Mouse (Mus musculus): ENCODE results near the gene Slc12a9. TPM values are rescaled to one million over a fixed set of nuclear protein-coding genes. Genes with fewer than 3 reads are reported as not detected.
"Not testable (repeated sequence)": the region's sequence is repeated elsewhere in the genome, so short reads cannot be mapped to it uniquely, and the experiment has no call there.

Gene Slc12a9
- total RNA-seq, 2 experiments from 2014 or later: 29.7 to 35.5 TPM

DNA sequence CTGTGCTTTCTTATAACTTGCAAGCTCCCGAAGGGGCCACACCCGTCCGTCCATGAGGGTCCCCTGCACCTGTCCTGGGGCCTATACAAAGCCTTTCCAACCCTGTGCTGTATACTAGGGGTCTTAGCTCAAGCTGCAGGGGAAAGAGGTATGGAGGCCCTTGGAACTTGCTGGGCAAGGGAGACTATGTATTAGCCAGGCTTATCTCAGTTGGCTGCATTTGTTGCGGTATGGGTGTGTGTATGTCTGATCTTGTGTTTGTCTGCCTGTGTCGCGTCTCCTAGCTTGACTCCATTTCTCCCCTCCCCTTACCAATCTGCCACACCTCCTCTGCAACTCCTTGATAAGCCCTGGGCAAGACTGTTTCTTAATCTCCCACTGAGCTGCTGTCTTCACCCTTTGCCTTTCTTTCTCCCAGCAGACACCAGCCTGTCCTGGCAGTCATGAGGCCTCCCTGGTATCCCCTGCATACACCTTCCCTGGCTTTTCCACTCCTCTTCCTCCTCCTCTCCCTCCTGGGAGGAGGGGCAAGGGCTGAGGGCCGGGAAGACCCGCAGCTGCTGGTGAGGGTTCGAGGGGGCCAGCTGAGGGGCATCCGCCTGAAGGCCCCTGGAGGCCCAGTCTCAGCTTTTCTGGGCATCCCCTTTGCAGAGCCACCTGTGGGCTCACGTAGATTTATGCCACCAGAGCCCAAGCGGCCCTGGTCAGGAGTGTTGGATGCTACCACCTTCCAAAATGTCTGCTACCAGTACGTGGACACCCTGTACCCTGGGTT is 43.6 kb downstream of the Slc12a9 start:
- no peak for DNase-seq (ENCODE audit: low spot score in 2 of 2)

DNA sequence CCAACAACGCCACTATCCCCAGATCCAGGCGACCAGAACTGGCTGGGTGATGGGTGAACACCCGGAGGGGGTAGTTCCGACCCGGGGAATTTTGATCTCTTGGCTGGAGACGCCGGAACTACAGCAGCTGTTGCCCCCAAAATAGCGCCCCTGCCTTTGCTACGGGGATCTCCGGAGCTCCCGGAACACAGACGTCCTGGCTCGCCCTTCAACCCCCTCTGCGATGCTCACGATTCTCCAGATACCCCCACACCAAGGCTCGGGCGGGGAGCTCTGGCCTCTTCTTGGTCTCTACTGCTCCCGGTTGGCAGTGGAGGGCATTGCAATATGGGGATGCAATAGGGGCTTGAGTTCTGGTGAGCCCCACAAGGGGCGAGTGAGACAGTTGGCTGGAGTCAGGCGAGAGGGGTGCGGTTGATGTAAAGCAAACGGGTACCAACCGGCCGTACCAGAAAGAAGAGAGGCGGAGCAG is 44.4 kb downstream of the Slc12a9 start:
- peak; percentile 57 to 59 for DNase-seq (ENCODE audit: low spot score in 2 of 2)

DNA sequence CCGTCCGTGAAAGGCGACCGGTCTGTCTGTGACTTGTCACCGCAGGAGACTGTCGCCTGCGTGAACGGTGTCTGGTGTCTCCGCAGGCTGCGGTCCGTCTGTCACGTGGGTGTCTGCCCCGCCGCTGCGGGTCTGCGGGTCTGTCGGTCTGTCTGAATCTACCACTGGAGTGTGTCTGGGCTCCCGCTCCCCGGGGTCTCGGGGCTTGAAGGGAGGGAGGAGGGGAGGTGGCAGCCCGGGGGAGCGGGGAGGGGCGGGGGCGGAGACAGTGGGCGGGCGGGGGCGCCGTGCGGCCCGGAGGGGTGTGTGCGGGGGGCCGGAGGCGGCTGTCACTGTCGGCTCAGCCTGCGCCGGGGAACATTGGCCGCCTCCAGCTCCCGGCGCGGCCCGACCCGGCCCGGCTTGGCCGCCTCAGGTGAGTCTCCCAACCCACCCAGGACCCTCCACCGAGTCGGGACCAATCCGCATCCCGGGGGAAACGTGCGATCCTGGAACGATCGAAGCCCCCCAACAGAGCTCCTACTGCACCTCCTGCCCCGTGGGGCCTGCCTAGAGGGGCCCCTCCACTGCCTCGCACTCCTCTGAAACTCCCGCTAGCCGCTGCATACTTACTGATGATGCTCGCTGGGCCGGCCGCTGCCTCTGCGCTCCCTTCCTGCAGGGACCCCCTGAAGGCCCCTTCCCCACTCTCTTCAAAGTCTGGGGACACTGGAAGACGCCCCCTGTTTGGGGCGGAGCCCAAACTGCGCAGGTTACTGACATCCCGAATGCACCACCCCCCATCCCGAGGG is 45.2 kb downstream of the Slc12a9 start:
- DNase-seq (ENCODE audit: low spot score in 2 of 2): peak in 1 of 2 experiments; percentile 56

DNA sequence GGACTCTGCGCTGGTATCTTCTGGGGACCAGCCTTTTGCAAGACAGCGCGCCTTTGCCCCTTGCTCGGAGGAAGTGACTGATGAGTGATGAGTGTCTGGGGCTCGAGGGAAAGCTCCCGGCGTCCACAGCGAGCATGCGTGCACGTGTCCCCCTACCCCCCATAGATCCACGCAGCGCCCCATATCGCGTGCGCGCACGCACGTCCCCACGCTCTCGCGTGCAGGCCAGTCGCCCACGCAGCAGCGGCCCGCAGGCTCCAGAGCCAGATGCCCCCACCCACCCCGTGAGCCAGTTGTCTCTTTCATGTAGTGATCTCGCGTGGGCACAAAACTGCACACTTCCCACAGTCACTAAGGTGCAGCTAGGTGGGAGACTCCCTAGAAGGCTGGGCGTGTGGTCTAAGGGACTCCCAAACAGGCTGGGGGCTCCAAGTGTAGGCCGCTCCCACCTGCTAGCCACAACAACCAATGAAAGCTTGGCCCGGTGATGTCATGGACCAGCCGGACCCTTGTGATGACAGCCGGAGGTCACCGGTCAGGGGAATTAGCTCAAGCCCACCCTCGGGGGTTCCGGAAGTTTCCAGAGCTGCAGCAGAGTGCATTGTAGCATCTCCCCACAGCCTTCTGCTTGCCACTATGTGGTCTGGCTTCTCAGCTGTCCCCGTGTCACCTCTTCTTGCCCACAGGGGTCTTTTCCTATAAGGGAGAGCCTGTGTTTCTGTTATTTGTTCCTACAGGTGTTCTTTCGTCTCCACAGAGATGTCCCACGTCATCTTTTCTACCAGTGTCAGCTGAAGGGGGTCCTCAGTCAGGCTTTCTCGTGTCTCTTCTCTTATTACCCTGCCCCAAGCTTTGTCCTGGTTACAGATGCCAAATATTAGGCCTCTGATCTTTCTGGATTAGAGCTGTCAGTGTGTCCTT is 46.1 kb downstream of the Slc12a9 start, which contains the start of gene Ache:
Gene Ache, plus strand, starts transcription at position 488 of the 921 bp plus-strand sequence.
- DNase-seq (ENCODE audit: low spot score in 2 of 2): peak; percentile 67 to 76

DNA sequence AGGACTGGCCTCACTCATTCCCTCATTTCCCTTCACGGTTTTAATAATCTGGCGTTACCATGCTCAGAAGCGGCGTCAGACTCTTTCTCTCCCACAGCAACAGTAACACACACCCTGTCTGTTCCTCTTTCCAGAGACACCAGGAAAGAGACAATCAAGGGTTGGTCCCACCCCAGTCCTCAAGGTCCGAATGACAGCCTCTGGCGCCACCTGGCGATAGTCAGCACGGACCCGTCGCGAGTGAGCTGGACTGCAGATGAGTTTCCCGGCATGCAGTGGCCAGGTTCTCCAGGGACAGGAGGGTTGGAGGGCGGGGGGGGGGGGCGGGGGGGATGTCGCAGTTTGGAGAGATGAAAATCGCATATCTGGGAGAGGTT is 46.8 kb downstream of the Slc12a9 start:
- DNase-seq (ENCODE audit: low spot score in 2 of 2): peak; percentile 88 to 92

DNA sequence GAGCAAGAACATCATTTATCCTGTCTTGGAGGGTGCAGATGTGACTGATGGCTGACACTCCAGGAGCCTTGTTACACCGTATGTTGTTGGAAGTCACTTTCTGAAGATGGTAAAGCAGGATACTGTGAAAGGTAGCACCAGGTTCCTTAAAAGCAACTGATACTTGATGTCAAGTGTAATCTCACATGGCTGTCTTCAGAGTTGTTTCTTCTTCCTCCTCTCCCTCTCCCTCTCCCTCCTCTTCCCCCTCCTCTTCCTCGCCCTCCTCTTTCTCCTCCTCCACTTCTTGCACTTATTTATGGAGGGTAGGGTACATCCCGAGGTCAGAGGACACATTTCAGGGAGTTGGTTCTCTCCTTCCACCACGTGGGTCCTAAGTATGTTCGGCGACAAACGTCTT is 47.4 kb downstream of the Slc12a9 start:
- no peak for DNase-seq (ENCODE audit: low spot score in 2 of 2)

DNA sequence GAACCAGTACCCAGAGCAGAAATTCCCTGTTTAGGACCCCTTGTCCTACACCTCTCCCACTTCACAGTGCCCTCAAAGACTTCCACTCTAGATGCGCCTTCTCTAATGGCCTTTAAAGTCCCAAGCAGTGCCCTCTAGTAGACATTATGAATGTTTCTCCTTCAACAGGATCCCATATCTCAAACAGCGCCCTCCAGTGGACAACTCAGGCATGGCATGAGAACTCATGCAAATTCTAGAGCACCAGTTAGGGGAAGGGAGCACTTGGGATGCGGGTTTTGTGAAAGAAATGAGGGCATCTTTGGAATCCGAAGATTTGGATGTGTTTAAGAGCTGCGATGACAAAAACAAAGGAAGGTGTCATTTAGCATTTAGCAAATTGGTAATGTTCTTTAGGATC is 48.4 kb downstream of the Slc12a9 start:
- DNase-seq (ENCODE audit: low spot score in 2 of 2): peak in 1 of 2 experiments; percentile 47

DNA sequence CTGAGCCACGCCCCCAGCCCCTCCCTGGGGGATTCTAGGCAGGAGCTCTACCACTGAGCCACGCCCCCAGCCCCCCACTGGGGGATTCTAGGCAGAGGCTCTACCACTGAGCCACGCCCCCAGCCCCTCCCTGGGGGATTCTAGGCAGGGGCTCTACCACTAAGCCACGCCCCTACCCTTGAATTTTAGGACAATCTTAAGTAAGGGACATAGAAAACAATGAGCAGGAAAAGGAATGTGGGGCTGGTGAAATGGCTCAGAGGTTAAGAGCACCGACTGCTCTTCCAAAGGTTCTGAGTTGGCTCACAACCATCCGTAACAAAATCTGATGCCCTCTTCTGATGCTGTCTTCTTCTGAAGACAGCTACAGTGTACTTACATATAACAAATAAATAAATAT is 49.0 kb downstream of the Slc12a9 start:
- DNase-seq (ENCODE audit: low spot score in 2 of 2): not testable (repeated sequence)

DNA sequence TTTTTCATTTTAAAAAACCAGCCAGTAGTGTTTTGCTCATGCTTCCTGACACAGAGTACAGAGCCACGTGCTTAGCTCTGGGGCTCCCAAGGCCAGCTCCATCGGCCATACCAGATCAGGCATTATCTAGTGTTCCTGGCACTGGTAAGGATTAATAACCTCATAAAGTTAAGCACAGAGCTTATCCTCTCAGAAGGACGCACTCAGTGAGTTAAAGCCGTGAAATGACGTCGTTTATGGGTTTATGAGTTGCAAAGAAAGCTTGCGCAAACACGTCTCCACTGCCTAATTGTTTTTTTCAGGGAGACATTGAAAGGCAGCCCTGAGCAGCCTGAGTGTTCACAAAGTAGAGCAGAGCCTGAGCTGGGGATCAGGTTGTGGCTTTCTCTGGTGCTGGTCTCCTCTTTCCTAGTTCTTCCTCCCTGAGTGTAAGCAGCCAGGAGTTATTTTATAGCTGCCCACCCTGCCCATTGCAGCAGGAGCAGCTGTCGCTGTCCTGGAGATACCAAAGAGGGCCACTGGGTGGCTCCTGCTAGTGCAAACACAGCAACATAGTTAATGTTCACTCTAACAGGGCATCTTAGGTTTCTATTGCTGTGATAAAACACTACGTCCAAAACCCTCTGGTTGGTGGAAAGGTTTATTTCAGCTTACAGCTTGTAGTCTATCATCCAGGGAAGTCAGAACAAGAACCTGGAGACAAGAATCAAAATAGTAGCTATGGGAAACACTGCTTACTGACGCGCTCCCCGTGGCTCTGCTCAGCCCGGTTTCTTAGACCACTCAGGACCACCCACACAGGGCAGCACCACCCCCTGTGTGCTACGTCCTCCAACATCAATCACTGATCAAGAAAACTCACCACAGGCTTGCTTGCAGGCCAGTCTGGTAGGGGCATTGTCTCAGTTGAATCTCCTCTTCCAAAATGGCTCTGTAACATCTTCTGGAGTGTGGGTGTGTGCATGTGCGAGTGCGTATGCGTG is 55.7 kb downstream of the Slc12a9 start:
- DNase-seq (ENCODE audit: low spot score in 2 of 2): no peak

DNA sequence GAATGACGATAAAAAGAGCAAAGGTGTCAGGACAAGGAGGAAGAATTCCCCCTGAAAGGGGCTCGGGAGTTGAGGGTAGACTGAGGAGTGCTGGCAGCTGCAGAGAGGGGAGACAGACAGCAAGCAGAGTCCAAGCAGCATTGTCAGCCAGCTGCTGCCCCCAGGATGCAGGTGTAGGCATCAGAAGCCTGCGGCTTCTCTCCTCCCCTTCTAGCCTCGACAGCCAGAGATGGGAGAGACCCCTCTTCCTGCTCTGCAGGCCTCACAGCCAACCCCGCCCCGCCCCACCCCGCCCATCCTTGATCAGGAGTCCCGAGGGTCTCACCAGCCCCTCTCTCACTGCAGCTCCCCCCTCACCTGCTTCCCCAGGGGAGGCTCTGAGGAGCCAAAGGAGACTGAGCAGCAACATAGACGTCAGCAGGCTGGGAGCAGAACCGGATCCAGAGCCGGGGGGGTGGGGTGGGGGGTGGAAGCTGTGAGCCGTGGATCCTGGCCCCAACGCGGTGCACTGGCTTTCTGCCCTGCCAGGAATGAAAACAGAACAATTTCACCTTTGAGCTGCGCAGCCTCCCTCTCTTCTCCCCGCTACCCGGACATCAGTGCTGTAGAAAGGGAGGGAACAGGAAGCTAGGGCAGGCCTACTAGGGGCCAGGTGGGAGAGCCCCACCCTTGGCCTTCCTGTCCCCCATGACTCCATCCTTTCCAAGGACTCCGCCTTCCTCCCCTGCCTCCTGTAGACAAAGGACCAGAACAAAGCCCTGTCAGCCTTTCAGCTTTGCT is 65.1 kb downstream of the Slc12a9 start:
- no peak for DNase-seq (ENCODE audit: low spot score in 2 of 2)

DNA sequence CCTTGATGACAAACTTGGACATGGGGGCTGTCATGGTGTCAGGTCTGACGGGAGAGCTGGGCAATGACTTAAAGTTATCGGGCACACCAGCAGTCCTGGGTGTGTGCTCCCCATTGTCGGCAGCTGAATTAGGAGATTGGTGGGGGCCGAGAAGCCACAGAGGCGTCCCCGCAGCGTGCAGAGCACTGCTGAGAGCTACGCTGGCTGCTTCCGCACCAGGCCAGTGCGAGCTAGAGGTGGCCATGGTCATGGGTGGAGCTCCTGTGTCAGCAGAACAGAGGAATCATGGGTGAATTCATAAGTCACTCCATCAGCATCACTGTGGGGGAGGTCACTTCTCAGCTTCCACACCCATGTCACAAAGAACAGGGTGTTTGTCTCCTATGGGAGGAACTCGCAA is 68.6 kb downstream of the Slc12a9 start:
- no peak for DNase-seq (ENCODE audit: low spot score in 2 of 2)

Small RNA genes lying within 50 kb of the gene (microRNA-seq; reads per million reads assigned to microRNA genes)
- gene Mir7036 (2.3 to 2.8 reads per million in 2 experiments), gene Mir8116 (0 to 0.28 reads per million in 2 experiments)

Other genes starting within 250 kb of the Slc12a9 start
- 1 to 10 TPM; 5.2 to 5.9 TPM for gene Trim56, start 217.4 kb downstream of the Slc12a9 start, total RNA-seq (2021)
- not detected for gene Muc3, start 184.3 kb downstream of the Slc12a9 start, total RNA-seq (2021)
- 1 to 10 TPM; 4.5 to 5.7 TPM for gene Muc3a, start 121.2 kb downstream of the Slc12a9 start, total RNA-seq (2021)
- gene Ache, start 46.1 kb downstream of the Slc12a9 start, total RNA-seq (2021): 100 to 1,000 TPM in 1 of 2 experiments, 10 to 100 TPM in 1; 85.6 to 100 TPM
- 10 to 100 TPM; 18.0 to 19.9 TPM for gene Ufsp1, start 39.0 kb downstream of the Slc12a9 start, total RNA-seq (2021)
- gene Srrt, start 25.9 kb downstream of the Slc12a9 start, total RNA-seq (2021): 100 to 1,000 TPM; 189 to 217 TPM
- 1 to 10 TPM; 4.6 to 6.0 TPM for gene Trip6, start 19.2 kb downstream of the Slc12a9 start, total RNA-seq (2021)
- gene Ephb4, start 16.5 kb upstream of the Slc12a9 start, total RNA-seq (2021): 1 to 10 TPM; 5.8 to 6.6 TPM
- gene Zan, start 143.5 kb upstream of the Slc12a9 start, total RNA-seq (2021): under 1 TPM; 0.21 to 0.57 TPM
- 10 to 100 TPM; 32.9 to 37.1 TPM for gene Pop7, start 168.9 kb upstream of the Slc12a9 start, total RNA-seq (2021)
- gene Gigyf1, start 185.0 kb upstream of the Slc12a9 start, total RNA-seq (2021): 10 to 100 TPM; 40.5 to 48.8 TPM
- not detected for gene Epo, start 199.6 kb upstream of the Slc12a9 start, total RNA-seq (2021)
- 100 to 1,000 TPM; 704 to 770 TPM for gene Gnb2, start 199.9 kb upstream of the Slc12a9 start, total RNA-seq (2021)
- 100 to 1,000 TPM; 128 to 133 TPM for gene Actl6b, start 219.9 kb upstream of the Slc12a9 start, total RNA-seq (2021)
- 10 to 100 TPM; 10.9 to 15.5 TPM for gene Tfr2, start 236.2 kb upstream of the Slc12a9 start, total RNA-seq (2021)